Mouse (Mus musculus) large intestine, adult 2 months (tissue): Measurements from ENCODE around the gene Hemgn. TPM values are rescaled to one million over a fixed set of nuclear protein-coding genes. Genes with fewer than 3 reads are reported as not detected.

Source experiments
- DNase-seq: peaks from one replicate; pipeline ENCODE4 v3.0.0-alpha.2; 2012; ENCODE audit warnings: low read depth, low spot score
- WGBS: fragments of 180-500 bp; shearing (Covaris S2); methylation state at CpG from one replicate; pipeline ENCODE4 v1.1.7; 2018; 5-methylcytosine and 5-hydroxymethylcytosine counted together
- polyA plus RNA-seq: library from polyadenylated mRNA; depleted of rRNA; stranded (reverse); fragments of >200 nt; gene quantifications from 2 replicates; pipeline ENCODE4 v1.2.3, GENCODE M21; 2012

The Hemgn gene
- polyA plus RNA-seq, 1 experiment, result 0.05 TPM

- 60% methylated on average over 8 of the region's 8 CpGs for WGBS
- no peak for DNase-seq
Observed at GRCm38 (mm10) chr4:46422625-46423024, 9.3 kb upstream of the Hemgn start.

GRCm38 (mm10) chr4:46418851-46419250 is 5.5 kb upstream of the Hemgn start:
- no peak for DNase-seq
- WGBS, result 55% methylated on average over 9 of the region's 9 CpGs

DNA sequence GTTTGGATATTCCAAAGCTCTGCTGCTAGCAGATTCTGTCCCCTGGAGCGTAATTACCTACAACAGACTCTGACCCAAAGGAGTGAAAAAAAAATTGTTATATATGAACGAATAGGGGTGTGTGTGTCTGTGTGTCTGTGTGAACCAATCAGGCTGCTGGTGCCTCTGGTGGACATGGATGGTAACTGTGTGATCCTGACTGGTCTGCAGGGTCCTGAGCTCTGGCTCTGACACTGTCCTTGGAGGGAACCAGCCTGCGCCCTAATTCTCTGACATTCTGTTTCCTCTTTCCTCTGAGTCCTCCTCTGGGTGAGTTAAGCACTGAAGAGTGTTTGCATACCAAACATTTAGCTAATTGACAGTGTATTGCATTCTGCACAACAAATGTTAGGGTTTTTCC is 4.2 kb upstream of the Hemgn start:
- no peak for DNase-seq
- 41% methylated on average over 3 of the region's 3 CpGs for WGBS

GRCm38 (mm10) chr4:46412113-46412512 is 1.2 kb downstream of the Hemgn start:
- WGBS, result 51% methylated on average over 1 of the region's 1 CpGs
- no peak for DNase-seq

DNA sequence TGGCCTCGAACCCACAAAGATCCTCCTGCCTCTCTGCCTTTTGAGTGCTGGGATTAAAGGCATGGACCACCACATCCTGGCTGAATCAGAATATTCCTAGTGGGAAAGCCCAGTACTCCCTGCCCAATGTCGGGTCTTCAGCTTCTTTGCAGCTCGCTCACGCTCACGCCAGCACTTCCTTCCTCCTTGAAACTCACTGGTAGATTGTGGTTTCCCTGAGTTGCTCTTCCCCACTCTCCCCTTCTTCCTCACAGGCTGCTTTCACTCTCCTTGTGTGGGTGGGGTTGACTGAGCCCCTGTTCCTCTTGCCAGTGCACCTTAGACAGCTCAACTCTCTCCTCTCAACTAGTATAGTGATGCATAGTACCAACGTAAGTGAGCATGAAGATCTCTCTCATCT is 1.8 kb downstream of the Hemgn start:
- no peak for DNase-seq
- WGBS, result 63% methylated on average over 6 of the region's 6 CpGs

DNA sequence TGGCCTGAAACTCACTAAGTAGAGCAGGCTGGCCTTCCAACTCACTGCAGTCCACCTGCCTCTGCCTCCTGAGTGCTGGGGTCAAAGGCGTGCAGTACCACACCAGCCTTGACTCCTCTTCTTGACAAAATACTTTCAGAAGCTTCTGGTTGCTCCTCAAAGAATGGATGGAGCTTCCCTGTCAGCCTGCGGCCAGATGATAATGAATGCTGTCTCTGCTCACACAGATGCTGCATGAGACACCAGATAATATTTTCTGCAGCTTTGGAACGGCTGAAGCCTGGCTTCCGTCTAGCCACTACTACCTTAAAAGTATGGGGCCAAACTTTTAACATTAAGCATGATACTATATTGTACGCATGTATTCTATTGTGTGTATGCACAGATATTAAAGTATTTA is 2.6 kb downstream of the Hemgn start:
- DNase-seq, result no peak
- 91% methylated on average over 5 of the region's 5 CpGs for WGBS

DNA sequence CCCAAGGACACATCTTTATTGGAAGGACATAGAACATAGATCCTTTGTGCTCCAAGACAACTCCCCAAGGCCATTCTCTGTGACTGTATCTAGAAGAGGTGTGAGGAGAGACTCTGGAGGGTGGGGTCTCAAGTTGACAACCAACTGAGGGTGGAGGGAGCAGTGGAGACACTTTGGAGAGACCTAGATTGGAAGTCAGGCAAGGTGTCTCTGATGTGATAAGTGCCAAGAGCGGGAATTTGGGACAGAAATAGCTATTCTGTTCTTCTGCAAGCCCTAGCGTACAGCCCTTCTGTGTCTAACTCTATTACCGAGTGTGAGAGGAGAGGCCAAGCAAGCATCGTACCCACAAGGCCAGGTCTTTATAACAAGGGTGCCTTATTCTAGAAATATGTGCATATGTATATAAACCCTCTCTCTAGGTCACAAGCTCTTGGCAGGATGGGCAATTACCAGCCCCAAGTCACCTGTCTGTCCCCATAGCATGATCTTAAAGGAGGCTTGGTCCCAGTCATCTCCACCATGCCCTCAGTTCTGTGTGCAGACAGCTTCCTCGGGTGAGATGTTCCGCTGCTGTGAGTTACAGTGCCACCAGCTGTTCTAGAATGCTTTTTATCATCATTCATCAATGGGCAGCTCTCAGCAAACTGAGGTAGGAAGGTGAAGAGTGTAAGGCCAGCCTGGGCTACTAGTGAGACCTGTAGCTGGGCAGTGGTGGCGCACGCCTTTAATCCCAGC is 6.2 kb downstream of the Hemgn start:
- no peak for DNase-seq
- WGBS, result 93% methylated on average over 8 of the region's 8 CpGs

DNA sequence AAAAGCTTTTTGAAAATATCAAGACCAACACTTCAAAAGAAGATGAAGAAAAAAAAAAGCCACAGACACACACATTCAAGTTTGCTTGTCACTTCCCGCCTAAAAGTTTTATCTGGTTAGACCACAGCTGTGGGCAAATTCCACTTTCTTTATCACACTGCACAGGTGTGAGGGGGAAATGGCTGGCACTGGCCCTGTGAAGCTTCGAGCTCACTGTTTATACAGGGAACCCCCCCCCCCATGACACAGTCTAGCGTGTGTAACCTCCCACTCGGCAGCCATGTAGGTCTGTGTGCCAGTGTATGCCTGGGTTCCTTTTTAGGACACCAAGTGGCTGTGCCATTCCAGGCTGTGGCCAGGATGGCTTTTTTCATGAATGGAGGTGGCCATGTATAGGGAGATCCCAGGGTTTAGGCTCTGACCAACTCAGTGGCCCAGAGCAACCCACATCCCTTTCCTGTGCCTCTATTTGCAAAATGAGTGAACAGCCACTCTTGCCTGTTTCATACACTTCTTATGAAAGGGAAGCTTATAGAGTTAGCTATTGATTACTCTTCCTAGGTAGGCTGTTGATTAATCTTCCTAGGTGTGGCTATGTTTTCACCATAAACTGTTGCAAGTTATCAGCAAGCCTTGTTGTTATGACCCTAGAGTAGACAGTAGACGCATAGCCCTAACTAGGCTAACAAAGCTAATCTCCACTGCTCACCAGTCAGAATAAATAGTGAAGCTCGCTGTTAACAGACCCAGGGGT is 9.1 kb downstream of the Hemgn start:
- 43% methylated on average over 6 of the region's 6 CpGs for WGBS
- DNase-seq, result no peak

DNA sequence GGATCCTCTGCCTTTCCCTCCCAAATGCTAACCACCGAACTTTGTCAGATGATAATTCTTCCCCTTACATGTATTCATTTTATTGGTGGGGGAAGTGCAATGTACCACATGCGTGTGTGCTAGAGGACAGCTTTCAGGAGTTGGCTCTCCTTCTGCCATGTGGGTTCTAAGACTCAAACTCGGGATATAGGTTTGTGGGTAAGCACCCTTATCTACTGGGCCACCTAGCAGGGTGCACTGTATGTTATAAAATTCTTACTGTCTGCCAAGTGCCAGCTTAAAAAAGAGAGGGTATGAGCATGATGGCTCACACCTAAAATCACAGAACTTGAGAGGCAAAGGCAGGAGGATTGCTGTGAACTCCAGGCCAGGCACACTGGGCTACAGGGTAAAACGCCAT is 14.5 kb downstream of the Hemgn start:
- 58% methylated on average over 4 of the region's 4 CpGs for WGBS
- DNase-seq, result no peak

GRCm38 (mm10) chr4:46395736-46396135 is 17.6 kb downstream of the Hemgn start:
- WGBS, result 23% methylated on average over 5 of the region's 5 CpGs

DNA sequence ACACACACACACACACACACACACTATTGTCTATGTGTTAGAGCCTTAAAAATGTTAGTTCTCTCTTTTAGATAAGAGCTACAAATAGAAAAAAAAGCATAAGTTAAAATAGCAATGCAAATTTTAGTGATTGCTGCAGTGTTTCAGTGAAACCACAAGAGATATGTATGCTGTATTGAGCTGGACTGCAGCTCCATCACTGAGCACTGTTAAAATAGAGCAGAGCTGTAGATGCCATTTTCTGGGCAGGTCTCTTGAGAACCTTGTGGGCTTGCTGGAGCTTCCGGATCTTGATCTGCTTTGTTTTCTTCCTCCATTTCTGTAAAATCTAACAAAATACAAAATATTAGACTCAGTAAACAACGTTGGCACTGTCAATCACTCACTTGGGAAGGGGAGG is 18.9 kb downstream of the Hemgn start:
- WGBS, result 76% methylated on average over 2 of the region's 2 CpGs
- no peak for DNase-seq

More at GRCm38 (mm10) chr4:46395736-46396135, 17.6 kb downstream of the Hemgn start:
- DNase-seq, result no peak

- peak; percentile 68 for DNase-seq
- WGBS, result 23% methylated on average over 9 of the region's 9 CpGs
Observed at GRCm38 (mm10) chr4:46390390-46390970, 22.8 kb downstream of the Hemgn start.

GRCm38 (mm10) chr4:46389612-46390341 is 23.5 kb downstream of the Hemgn start:
- DNase-seq, result peak; percentile 38
- 1% methylated on average over 24 of the region's 24 CpGs for WGBS

DNA sequence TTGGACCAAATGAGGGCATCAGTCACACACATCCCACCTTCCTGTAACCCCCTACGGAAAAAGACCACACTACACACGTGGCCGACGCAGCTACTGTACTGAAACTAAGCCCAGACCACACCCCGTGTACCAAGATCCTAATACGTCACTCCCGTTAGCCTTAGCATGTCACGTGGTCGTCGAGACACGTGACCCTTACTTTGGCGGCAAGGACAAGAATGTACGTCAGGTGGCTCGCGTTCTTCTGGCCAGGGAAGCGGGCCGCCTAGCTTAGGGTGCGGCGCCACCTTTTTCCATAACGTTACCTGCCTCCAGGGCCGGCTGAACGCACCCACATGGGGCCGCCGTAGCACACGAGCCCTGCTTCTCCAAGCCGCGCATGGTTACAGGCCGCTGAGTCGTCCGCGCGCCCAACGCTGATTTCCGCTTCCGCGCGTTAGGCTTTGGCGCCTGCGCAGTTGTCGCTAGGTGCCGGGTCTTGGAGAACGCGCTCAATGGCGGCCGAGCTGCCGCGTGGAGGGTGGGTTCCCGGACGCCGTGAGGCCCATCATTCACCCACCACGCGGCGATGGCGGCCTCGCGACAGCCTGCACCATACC is 24.2 kb downstream of the Hemgn start, which contains the start of gene Trmo:
Gene Trmo (minus strand): TSS at position 425 of the 599 bp plus-strand sequence.
- peak; percentile 91 for DNase-seq
- under 1% methylated on average over 56 of the region's 56 CpGs for WGBS

GRCm38 (mm10) chr4:46388556-46388955 is 24.8 kb downstream of the Hemgn start:
- WGBS, result 4% methylated on average over 5 of the region's 5 CpGs
- DNase-seq, result no peak

DNA sequence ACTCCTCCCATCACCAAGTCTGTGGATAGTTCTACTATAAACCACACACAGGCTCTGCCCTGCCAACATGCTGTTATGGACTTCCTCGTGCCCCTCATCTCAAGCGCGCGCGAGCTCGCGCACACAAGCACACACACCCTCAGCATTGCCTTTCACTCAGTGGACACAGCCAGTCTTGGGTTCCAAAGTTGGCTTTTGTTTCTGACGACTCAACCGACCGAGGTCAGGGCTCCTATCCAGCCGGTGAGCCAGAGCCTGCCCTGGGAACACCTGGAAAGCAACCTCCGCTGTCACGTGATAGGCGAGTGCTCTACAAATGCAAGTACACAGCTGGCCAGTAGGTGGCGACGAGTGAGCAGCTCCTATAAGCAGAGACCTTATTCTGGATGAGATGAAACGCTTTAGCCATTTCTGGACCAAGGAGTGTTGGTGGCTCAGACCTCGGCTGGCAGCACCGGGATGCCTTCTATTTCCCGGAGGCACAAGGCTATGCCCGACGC is 38.4 kb downstream of the Hemgn start:
- DNase-seq, result peak; percentile 68
- WGBS, result 17% methylated on average over 22 of the region's 22 CpGs

DNA sequence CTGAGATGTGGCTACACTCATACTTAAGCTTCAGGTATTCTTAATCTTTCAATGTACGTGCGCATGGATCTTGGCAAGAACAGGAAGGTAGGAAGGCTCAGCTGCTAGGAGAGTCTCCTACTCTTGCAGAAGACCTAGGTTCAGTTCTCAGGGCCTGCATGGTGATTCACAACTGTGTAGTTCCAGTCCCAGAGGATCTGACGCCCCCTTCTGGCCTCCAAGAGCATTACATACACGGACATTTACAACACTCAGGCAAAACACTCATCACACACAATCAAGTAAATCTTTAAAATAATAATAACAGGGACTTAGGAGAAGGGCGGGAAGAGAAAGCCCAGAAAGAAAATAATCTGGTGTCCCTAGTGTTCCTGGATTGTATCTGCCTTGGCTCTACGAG is 38.9 kb downstream of the Hemgn start:
- WGBS, result 54% methylated on average over 6 of the region's 6 CpGs
- no peak for DNase-seq

- WGBS, result 7% methylated on average over 19 of the region's 19 CpGs
- DNase-seq, result no peak
Observed at GRCm38 (mm10) chr4:46371030-46371429, 42.3 kb downstream of the Hemgn start.

- WGBS, result 41% methylated on average over 6 of the region's 6 CpGs
- no peak for DNase-seq
Observed at GRCm38 (mm10) chr4:46370406-46370805, 42.9 kb downstream of the Hemgn start.
